Mouse (Mus musculus) kidney, postnatal 36 days (tissue): ENCODE results near the gene Trit1.
"Not testable (repeated sequence)": the region's sequence is repeated elsewhere in the genome, so short reads cannot be mapped to it uniquely, and the experiment has no call there.

Experiments used
- DNase-seq, 2 experiments: peaks; one replicate each; pipeline ENCODE4 v3.0.0; 2021 to 2022; ENCODE audit warnings: mixed read lengths in 2 of 2

Gene Trit1

GRCm38 (mm10) chr4:123016451-123016957 is at the start of gene Trit1:
Gene Trit1, plus strand, starts transcription at chr4:123016597.
- DNase-seq = peak; percentile 95 to 97

GRCm38 (mm10) chr4:122968106-122968505 is 48.3 kb upstream of the Trit1 start:
- no peak for DNase-seq

GRCm38 (mm10) chr4:122971191-122971590 is 45.2 kb upstream of the Trit1 start:
- peak; percentile 82 to 87 for DNase-seq

- no peak for DNase-seq
These were observed 44.8 kb upstream of the Trit1 start for GRCm38 (mm10) chr4:122971646-122972045.

- peak in 1 of 2 experiments; percentile 57 for DNase-seq
These were observed 44.3 kb upstream of the Trit1 start for GRCm38 (mm10) chr4:122972056-122972455.

GRCm38 (mm10) chr4:122974976-122975520 is 41.3 kb upstream of the Trit1 start:
- DNase-seq = peak; percentile 40 to 62

GRCm38 (mm10) chr4:122976885-122977284 is 39.5 kb upstream of the Trit1 start:
- no peak for DNase-seq

- DNase-seq = no peak
These were observed 37.5 kb upstream of the Trit1 start for GRCm38 (mm10) chr4:122978850-122979249.

GRCm38 (mm10) chr4:122979826-122980225 is 36.6 kb upstream of the Trit1 start:
- DNase-seq = no peak

GRCm38 (mm10) chr4:122980684-122981083 is 35.7 kb upstream of the Trit1 start:
- DNase-seq = no peak

- no peak for DNase-seq
These were observed 35.2 kb upstream of the Trit1 start for GRCm38 (mm10) chr4:122981238-122981637.

- DNase-seq = no peak
These were observed 34.5 kb upstream of the Trit1 start for GRCm38 (mm10) chr4:122981930-122982329.

- DNase-seq = no peak
These were observed 33.9 kb upstream of the Trit1 start for GRCm38 (mm10) chr4:122982537-122982936.

GRCm38 (mm10) chr4:122983486-122984261 is 32.7 kb upstream of the Trit1 start:
- DNase-seq = no peak

- peak; percentile 67 to 81 for DNase-seq
These were observed 31.3 kb upstream of the Trit1 start for GRCm38 (mm10) chr4:122985110-122985509.

- DNase-seq = no peak
These were observed 29.0 kb upstream of the Trit1 start for GRCm38 (mm10) chr4:122987421-122987820.

- DNase-seq = not testable (repeated sequence)
These were observed 28.4 kb upstream of the Trit1 start for GRCm38 (mm10) chr4:122988004-122988403.

- no peak for DNase-seq
These were observed 25.2 kb upstream of the Trit1 start for GRCm38 (mm10) chr4:122991177-122991576.

- no peak for DNase-seq
These were observed 24.1 kb upstream of the Trit1 start for GRCm38 (mm10) chr4:122992276-122992675.

- peak; percentile 79 to 95 for DNase-seq
These were observed 20.8 kb upstream of the Trit1 start, which contains the start of gene Mycl for GRCm38 (mm10) chr4:122995404-122996220. Gene Mycl, plus strand, starts transcription at chr4:122995652.

GRCm38 (mm10) chr4:122996221-122996617 is 20.2 kb upstream of the Trit1 start:
- DNase-seq = no peak

GRCm38 (mm10) chr4:122996618-122997381 is 19.6 kb upstream of the Trit1 start:
- peak in 1 of 2 experiments; percentile 54 for DNase-seq
